Mouse (Mus musculus) thymus, postnatal 36 days (tissue): Measurements from ENCODE around the gene Mcrip2.

Source experiments
- DNase-seq, 2 experiments: peaks; one replicate each; pipeline ENCODE4 v3.0.0; 2022; ENCODE audit warnings: mixed read lengths in 2 of 2

The Mcrip2 gene

DNA sequence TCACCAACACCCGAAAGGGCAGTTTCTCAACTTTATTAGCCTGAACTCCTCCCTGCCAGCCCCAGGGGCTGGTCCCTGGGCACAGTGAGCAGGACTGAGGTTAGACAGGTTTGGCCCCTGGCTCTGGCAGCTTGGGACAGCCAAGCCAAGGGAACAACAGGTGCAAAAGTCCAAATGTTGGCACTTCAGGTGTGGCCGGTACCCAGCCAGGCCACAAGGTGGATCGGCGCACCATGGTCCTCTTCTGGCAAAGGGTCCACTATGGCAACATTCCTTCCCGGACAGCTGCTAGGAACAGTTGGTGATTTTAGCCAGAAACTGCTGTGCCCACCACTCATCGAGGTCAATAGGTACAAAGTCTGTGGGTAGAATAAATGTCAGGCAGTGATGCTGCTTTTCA, 4.9 kb downstream of the Mcrip2 start:
- no peak for DNase-seq

DNA sequence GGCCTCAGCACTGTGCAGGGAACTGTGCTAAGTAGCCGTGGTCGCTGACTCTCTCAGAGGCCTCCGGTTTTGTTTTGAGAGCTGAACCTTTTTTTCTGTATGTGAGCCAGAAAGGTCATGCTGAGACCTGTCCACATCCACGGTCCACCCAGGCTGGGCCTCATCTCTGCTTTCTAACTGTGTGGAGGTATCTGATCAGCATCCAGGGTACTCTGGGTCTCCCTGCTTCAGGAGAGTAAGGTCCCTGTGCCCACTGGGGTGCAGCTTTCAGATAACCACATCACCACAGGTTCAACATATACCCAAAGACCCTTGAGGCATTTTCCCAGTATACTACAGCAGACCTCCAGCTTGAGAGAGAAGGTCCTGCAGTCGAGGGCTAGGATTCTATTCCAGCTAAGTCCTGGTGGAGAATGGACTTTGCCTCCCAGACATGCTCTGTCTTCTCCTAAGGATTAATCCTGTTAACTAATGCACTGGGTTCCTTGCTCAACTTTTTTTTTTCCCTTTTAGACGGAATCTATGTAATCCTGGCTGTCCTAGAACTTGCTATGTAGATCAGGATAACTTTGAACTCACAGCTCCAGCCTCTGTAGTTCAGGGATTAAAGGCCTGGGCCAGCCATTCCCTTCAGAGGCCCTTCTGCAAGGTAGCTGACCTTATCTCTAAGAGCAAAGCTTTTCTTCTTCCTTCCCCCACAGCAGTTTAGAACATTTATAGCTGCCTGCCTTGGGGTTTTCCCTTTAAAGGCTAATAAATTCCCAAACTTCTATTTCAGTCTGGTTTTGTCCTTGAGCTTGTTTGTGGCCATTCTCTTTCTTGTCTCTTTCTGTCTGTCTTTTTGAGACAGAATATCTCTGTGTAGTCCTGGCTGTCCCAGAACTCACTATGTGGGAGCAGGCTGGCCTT, 6.6 kb downstream of the Mcrip2 start:
- no peak for DNase-seq

DNA sequence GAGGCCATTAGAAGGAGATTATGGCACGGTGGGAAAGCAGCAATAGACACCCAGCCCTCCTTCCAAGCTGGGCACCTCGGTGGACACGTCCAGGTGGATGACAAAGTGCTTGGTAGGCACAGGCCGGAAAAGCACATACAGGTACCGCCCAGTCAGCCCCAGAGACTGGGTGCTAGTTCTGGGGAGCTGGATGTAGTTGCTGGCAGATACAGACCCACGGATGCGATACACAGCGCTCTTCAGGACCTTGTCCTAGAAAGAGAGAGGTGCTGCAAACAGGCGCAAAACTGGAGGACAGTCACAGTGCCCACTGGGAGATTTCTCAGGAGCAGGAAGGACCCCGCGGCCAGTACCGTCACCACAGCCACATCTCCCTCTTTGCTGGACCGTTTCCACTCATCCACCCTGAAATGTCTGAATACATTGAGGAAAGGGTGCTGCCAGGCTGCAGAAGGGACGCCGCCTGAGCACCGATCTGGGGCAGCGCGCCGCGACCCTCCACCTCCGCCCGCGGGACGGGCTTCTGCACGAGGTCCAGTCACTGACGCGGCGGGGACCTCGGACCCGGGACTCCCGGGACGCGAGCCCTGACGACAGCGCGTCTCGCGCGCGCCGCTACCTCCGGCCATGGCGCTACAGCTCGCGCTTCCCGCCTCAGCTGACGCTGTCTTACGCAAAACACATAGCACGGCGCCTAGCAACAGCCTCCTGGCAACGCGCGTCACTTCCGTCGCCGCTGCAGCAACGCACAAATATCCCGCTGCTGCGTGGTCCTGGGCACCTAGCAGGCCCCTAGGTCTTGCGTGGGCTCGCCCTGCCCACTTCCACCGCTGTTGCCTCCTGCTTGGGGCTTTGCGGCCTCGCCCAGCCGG, 7.5 kb downstream of the Mcrip2 start, which contains the start of gene Wdr90:
Wdr90 (minus strand) TSS at position 670 of the 872 bp plus-strand sequence.
- DNase-seq = peak; percentile 82 to 89

DNA sequence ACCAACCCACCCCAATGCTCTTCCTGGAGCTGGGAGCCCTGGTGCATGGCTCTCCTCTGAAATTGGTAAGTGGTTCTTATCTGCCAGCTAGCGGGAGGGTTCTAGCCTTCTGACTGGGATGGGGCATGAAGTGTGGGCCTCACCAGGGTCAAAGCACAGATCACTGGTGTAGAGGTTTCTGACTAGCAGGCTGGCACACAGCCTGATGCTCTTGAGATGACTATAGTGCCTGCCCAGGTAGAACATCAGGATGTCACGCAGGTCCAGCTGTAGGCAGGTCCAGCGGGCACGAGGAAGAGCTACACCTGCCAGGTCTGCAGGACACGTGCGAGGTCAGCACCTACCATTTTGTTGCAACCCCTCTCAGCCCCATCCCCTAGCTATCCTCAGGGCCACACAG, 8.3 kb downstream of the Mcrip2 start:
- no peak for DNase-seq

DNA sequence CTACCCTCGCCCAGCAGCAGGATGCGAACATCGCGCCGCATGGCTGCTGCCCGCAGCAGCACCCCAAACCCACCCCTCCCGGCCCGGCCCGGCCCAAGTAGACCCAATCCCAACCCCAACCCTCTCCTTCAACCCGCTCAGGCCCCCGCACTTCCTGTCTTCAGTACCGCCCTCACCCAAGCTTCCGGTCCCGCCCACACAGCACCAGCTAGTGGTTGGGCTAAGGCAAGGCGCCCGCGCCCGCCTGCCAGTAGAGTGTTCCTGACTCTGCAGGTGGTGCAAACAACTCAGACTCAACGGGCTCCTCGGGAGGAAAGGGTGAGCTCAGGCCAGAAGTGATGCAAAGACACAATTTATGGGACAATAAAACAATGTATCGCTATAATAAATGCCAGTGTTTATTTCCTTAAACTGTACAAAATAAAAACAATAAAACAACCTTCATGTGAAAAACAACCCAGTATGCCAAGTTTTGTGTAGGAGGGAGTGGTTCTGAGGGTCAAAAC, 24.1 kb downstream of the Mcrip2 start, which contains the start of gene Rhot2:
Rhot2 (minus strand) TSS at position 456 of the 506 bp plus-strand sequence.
- peak; percentile 97 to 98 for DNase-seq

DNA sequence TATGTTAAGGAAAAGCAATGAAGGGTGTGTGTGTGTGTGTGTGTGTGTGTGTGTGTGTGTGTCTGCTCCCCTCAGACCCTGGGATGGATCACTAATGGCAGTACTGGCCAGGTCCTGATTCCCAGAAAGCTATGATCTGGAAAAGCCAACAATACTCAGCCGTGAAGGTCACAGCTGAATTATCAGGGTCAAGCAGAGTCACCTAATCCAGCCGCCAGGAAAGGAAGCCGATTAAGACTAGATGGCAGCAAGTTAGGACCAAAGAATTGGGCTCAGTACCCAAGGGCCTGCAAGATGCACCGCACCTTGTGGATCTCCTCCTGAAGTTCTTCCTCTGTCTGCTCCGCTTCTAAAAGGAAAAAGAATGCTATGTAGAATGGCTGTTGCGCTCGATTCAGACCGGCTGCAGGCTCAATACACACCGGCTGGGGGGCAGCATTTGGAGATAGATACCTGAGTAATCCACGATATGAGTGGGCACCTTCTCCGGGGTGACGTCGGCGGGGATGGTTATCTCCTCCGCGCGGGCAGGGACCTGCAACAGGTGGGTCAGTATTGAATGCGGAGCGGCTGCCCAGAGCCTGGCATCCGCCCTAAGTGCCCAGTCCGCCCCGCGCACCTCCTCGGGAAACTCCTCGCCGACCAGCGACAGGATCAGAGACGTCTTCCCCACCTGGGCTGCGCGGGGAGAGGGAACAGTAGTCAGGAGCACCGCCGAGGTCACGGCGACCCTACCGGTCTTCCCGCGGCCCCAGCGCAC, 24.7 kb downstream of the Mcrip2 start:
- DNase-seq = no peak

DNA sequence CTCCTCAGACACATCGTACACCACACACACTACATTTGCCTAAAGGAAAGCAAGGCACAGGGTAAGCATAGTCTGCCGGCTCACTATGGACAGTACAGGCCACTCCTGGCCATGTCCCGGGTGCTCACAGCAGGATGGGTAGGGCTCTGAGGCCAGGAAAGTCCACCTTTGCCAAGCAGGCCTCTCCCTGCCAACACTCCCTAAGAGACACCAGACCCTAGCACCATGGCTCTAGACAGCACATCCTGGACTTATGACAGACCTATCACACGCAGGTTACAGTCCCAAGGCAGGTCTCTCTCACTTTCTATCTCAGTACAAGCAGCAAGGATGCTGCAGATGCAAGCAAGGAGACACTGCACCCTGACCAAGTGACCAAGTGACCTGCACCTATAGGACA, 25.4 kb downstream of the Mcrip2 start:
- DNase-seq = no peak

DNA sequence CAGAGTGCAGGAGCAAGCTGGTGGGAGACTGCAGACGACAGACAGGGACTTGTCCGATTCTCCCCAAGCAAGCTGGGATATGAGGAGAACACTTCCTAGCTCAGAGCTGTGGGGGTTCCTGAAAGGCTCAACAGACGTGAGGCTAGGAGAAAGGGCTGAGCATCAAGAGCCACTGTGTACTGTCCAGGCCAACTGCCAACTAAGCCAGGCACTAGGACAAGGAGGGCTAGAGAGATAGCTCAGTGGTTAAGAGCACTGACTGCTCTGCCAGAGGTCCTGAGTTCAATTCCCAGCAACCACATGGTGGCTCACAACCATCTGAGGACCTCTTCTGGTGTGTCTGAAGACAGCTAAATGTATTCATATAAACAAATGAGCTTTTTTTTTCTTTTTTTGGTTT, 26.1 kb downstream of the Mcrip2 start:
- no peak for DNase-seq

DNA sequence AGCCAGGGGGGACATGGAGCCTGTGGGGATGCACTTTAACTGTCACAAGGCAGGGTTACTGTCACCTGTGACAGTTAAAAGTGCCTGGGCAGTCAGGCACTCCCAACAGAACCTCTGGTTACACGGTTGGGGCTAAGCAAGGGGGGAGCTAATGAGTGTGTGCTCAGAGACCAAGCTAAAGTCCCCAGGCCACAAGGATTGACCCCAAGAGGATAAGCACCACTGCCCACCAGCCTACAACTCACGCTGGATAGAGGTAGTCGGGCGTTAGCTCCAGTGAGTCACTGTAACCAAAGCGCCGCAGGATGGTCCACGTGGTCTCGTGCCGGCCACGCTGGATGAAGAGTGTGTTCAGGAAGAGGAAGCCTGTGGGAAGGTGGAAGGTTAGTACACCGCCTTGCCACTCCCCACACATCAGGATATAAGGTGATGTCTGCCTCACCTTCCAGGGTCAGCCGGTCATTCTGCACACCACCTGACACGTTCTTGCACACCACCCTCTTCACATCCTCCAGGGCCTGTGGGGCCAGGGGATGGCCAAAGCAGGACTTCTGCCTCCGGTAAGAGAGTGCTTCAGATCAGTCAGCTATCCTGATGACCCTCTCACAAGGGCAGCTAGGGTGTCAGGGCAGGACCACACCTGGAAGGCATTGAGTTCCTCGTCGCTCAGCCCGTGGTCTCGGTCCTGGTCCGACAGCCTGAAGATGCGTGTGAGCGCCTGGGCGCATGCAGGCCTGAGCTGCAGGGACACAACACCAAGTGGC, 27.3 kb downstream of the Mcrip2 start, which contains the start of gene Gm20683:
Gm20683 (minus strand) TSS at position 647 of the 764 bp plus-strand sequence.
- no peak for DNase-seq

DNA sequence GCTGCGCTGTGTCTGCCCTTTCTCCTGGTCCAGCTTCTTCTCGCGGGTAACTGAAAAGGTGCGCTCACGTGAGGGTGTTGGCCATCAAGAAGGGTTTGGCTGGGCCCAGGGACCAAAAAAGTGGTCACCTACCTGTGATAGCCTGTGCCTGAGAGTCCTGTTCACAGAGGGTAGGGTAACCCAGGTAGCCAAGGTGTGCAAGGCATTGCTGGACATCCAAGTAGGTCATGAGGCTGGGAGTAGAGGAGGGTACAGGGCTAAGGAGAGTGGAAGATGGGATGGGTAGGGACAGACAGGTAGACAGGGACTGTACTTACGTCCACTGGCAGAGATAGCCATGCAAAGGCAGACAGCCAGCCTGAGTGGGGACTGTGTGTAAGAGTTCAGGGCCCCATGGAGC, 28.0 kb downstream of the Mcrip2 start:
- no peak for DNase-seq

DNA sequence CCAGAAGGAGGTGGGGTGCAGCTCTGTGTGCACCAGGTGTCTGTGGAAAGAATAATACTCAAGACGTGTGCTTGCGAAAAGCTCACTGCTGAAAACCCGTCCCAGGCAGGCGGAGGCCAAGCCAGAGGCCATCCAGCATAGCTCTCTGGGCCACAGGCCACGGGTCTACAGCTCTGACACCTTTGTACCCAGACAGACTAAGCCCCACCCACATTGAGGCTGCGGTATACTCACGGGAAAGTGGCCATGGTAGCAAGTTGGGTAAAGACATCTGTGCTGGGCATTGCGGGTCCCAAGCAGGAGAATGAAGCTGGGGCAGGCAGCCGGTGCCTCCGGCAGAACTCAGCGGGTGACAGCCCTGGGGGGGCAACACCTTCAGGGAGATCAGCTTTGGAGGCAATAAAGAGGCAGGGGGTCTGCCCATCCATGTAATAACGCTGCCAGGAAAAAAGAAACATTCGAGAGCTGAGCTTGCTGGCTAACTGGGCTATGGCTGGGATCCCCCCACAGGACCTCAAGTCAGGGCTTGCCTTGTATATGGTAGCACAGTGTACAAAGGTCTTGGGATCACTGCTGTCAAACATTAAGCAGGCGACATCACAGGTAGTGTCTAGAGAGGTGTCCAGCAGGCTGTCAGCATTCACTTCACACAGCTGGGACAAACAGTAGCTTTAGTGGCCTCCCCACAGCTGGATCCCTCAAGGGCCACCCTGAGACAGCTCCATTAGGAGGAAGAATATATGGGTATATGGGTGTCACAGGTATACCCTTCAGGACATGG, 28.9 kb downstream of the Mcrip2 start:
- no peak for DNase-seq

DNA sequence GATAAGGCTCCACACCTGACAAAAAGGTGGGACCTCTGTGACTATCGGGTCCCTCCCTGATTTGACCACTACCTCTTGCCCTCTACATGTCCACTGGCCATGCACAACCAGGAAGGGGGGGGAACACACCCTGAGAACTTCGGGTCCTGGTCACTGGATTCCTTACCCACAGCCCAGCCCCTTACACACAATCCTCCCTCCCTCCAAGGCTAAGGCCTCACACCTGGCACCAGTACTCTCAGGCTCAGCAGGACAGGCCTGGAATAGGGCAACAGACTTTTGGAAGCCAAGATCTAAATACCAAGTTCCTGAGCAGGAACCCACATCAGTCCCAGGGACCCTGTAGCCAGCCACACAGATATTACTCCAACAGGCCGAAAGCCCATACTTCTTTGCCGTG, 29.7 kb downstream of the Mcrip2 start:
- DNase-seq = no peak

DNA sequence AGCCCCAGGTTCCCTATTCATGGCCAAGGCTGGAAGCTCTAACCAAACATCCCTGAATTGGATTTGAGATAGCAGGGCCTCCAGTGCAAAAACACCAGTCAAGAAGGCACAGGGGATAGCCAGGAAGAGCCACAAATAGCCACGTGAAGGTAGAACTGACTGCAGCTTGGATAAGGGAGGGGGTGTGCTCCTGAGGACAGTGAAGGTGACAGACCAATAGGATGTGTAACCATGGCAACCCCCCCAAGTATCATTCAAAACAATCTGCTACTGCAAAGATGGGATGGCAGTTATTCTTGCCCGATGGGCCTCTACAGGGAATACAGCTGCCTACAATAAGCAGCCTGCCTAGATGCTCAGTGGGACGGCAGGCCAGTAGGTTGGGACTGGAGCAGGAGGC, 31.0 kb downstream of the Mcrip2 start:
- DNase-seq = no peak

DNA sequence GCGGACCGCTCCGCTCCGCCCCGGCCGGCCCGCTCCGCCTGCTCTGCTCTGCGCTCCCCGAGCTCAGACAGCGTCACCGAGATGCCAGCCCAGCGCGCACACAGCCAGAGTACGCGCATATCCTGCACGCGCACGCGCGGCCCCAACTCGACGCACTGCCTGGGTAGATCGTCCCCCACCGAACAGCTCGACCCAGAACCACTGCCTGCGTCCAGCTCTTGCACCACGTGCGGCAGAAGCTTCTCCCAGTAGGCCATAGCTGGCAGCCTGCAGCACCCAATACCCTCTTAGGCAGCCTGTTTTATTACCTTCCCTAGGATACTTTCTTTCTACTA, 31.5 kb downstream of the Mcrip2 start, which contains the start of gene Rhbdl1:
Rhbdl1 (minus strand) TSS at position 220 of the 335 bp plus-strand sequence.
- DNase-seq = no peak

DNA sequence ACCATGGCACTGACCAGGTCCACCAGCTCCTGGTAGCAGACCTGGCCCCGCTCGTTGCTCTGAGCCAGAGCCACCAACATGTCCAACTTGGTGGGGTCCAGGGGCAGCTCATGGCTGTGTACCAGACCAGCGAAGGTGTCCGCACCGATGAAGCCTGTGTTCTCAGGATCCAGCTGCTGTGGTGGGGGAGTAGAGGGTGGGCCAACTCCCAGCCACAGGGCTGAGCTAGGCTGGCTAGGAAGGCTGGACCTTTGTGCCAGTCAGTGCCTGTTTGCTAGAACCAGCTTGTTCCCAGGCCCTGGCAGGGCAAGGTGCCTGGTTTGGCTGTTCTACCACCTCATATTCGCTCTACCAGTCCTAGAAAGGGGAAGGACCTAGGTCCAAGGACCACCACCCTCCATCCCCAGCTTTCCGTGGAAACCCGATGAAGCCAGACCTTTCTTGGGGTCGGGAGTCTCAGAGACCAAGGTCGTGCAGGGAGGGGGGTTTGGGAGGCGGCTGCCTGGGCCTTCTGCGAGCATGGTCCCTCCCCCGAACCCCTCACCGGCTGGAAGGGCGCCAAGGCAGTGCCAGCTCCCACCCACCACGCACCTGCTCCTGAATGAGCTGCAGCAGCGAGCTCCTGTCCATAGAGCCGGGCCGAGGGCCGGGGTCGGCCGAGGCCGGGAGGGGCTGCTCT, 32.0 kb downstream of the Mcrip2 start:
- DNase-seq = peak in 1 of 2 experiments; percentile 60

DNA sequence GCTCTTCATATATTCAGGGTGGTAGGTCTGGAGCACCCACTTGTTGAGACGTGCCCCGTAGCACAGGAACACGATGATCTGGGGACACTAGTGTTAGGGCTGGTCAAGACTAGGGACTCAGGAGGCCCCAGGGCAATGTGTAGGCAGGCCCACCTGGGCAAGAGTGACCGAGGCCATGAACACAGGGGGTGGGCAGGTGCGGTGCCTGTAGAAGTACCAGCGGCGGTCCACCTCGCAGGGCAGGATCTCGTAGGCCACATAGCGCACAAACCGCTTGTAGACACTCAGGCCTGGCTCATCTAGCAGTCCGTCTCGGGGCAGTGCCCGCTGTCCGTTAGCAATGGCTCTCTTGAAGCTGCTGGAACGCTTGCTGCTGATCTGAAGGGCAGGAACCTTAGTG, 32.7 kb downstream of the Mcrip2 start:
- peak in 1 of 2 experiments; percentile 12 for DNase-seq

DNA sequence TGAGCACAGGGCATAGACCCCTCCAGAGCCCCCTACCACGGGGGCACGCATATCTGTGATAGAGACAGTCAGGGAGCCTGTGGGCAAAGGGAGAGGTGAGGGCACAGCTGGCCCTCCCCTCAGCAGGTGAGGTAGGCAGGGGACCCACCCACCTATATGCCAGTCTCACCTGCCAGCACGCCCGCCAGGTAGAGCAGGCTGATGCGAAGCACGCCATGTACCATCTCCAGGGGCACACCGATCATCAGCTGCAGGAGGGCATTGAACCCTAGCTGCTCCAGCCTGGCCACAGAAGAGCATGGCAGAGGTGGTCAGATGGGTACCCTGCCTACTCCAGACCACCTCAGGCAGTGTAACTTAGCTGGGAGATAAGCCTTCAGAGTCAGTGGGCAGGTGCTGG, 33.3 kb downstream of the Mcrip2 start:
- DNase-seq = no peak

DNA sequence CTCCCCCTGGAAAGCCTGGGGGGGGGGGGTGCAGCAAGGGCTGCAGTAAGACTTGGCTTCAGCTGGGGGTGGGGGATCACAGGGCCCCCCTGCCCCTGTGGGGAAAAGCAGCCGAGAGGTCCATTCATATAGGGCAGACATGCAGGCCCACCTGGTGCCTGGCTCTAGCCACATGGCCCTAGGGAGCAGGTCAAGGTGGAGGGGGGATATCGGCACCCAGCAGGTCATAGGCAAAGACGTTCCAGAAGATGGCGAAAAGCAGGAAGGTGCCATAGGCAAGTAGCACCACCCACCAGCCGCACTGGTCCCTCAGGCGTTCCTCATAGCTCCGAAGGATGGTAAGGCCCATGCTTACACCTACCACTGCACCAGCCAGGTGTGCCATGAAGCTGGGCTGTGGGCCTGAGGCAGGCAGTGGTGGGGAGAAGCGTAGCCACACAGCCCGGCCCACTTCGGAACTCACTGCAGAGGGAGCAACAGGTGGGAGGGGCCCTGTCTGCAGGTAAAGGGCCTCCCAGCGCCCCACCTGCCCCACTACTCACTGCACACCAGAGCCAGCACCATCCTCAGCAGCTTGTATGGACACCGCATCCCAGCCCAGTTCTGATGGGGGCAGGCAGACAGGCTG, 33.9 kb downstream of the Mcrip2 start:
- DNase-seq = peak in 1 of 2 experiments; percentile 32

DNA sequence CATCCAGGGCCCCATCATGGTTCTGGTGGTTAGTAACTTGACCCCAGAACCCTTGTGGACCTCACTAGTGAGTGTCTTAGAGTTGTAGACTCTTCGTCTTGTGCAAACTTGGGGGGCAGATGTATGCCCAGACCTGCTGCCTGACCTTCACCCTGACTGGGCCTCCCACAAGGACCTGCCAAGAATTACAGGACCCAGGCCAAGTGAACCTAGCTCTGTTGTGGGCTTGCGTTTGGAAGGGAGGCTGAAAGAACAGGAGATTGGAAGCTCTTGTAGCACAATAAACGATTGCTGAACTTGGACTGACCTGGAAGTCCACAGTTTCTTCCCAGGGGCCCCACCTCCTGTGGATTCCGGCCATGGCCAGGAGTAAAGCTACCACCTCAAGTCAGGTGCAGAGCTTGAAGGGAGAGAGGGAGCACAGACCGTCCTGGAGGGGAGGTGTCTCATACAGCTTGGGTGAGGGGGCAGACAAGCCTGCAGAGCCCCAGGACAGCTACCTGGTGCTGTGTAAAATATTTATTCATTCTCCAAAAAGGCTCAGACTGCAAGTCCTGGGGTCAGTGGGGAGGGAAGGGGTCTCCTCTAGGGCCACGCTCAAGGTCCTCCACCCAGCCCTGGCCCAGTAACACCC, 34.5 kb downstream of the Mcrip2 start:
- DNase-seq = no peak
